Mouse (Mus musculus): ENCODE results near the gene Ttc28.

Gene Ttc28

GRCm38 (mm10) chr5:111054380-111054779 lies 174.8 kb downstream of the Ttc28 start:
- no peak for DNase-seq (ENCODE audit: low spot score)

DNA sequence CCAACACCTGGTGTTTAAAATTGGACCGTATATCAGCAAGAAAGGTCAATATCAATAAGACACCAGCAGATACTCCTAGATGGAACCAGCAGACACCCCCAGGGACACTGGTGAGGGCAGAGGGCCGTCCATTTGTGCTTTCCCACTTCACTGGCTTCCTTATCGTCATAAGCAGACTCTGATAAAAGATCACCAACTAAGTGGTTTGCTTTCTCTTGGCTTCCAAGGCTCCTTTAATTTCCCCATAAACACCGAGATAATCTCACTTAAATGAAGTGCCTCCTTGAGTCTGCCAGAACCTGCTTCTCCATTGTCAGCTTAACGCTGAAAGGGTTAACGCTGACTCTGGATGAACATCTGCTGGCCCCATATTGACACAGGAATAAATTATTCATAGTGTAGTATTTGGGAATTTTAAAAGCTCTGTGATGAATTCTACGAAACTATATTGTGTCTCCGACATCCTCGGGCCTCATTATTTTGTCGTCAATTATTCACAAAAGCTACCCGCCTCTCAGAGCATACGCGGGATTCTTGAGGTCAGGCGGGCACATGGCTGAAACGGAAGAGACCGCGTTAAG lies 175.3 kb downstream of the Ttc28 start:
- no peak for DNase-seq (ENCODE audit: low spot score)

DNA sequence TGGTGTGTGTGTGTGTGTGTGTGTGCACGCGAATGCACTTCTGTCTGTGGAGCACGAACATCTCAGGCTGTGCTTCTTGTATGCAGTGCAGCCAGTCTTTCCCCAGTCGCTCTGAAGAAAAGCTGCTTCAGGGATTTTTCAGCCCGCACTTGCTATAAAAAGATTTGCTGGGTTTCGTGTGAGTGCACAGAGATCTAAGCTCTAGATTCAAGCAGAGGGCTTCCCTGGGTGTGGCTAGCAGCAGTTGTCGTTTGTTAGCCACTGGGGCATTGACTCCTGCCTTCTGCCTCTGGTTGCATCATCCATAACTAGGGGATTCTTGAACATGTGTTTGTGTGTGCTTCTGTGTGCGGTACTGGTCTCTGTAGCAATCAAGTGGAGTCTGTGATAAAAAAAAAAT lies 175.9 kb downstream of the Ttc28 start:
- DNase-seq (ENCODE audit: low spot score) = no peak

GRCm38 (mm10) chr5:111057084-111057483 lies 177.5 kb downstream of the Ttc28 start:
- no peak for DNase-seq (ENCODE audit: low spot score)

- no peak for DNase-seq (ENCODE audit: low spot score)
Measured at GRCm38 (mm10) chr5:111058401-111059139, 179.0 kb downstream of the Ttc28 start.

GRCm38 (mm10) chr5:111059140-111059921 lies 179.7 kb downstream of the Ttc28 start:
- DNase-seq (ENCODE audit: low spot score) = no peak

- DNase-seq (ENCODE audit: low spot score) = no peak
Measured at GRCm38 (mm10) chr5:111060246-111060745, 180.7 kb downstream of the Ttc28 start.

DNA sequence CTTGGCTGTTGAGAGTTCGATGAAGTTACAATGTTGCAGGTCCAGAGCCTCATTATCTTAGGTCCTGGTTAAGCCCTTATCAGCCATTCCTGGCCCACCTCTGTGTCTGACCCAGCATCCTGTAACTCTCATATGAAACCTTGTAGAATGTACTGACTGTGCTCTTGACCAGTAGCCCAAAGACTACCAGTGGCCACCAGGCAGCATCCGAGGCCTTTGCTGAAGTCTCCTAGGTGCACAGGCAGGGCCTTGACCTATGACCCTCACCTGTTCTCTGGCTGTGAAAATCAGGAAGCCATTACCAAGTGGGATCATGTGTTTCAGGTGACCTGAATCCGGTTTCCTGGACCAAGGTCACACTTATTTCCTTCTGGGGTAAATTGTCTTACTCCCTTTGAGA lies 183.6 kb downstream of the Ttc28 start:
- DNase-seq (ENCODE audit: low spot score) = no peak

GRCm38 (mm10) chr5:111063991-111064390 lies 184.4 kb downstream of the Ttc28 start:
- DNase-seq (ENCODE audit: low spot score) = no peak

DNA sequence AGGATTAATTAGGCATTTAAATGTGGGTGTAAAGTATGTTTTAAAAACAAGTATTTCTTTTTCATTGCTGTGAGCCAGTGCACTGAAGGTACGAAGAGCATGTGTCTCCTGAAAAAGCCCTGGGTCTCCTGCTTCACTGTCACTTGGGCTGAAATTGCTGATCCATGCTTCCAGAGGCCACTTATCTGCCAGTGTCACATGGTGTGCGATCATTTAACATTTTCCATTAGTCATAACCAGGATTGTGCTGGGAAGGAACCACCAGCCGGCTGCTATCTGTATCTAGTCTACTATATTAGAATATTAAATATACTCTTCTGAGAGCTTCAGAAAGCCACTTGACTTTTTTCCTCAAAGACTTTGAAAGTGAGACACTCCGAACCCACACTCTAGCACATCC lies 186.2 kb downstream of the Ttc28 start:
- no peak for DNase-seq (ENCODE audit: low spot score)

GRCm38 (mm10) chr5:111069503-111069902 lies 189.9 kb downstream of the Ttc28 start:
- DNase-seq (ENCODE audit: low spot score) = no peak

DNA sequence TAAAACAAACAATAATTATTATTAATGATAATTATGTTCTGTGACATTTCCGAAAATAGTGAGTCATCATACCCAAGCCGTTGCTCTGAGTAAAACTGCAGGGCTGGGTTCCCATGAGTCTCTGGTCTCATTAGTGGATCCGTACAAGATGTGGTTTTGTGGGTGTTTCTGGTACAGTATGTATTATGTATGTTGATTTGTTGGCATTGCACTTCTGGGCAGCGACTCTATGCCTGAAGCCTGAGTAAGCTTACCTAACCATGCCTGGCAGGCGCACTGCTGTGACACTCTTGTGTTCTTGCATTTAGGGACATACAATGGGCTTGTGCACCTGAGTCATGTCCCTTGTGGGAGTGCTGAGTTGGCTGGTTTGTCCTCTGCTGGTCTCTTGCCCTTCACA lies 190.3 kb downstream of the Ttc28 start:
- DNase-seq (ENCODE audit: low spot score) = no peak

DNA sequence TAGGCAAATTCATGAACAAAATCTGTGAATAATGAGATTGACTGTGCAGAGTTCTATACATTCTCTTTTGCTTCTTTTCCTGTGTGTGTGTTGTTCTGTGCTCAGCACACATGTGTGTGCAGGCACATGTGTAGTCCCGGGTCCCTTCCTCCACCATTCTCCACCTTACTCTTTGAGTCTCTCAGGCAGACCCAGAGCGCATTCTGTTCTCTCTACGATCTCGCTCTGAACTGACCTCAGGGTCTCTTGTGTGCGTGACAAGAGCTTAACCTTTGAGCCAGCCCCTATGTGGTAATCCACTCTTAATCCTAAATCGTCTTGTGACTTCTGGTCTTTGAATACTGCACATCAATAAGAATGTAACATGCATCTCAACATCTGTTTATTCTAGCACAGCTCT lies 190.8 kb downstream of the Ttc28 start:
- no peak for DNase-seq (ENCODE audit: low spot score)

GRCm38 (mm10) chr5:111073316-111073736 lies 193.7 kb downstream of the Ttc28 start:
- DNase-seq (ENCODE audit: low spot score) = no peak

DNA sequence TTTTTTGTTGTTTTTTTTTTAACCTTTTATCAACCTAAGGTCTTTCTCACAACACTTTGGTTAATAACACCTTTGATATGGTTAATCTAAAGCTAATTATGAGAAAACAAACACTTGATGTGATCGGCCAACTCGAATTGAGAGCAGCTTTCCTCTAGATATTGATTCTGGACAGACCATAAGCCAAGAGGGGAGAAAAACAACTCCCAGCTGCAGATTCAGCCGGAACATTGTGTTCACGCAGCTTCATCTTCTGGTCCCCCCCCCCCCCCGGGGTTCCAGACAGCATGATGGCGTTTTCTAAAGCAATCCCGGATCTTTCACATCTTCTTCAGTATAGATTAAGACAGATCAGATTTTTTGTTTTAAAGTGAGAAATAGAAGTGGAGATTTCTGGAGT lies 194.4 kb downstream of the Ttc28 start:
- no peak for DNase-seq (ENCODE audit: low spot score)

DNA sequence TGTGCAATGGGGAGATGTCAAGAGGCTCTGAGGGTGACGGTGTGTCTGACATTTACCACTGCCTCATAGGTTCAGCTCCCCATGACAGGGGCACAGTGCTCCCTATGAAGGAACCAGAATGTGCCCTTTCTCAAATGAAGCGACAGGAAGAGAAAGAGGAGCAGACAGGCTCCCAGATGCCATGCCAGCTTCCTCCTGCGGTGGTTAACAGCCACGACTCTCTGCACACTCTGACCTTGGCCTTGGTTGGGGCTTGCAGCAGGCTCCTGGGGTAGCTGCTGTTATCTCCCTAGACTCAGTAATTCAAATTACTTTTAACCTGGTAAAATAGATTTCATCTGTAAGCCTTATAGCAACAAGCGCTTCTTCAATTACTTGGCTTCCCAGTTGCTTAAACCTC lies 196.2 kb downstream of the Ttc28 start:
- DNase-seq (ENCODE audit: low spot score) = no peak

- DNase-seq (ENCODE audit: low spot score) = no peak
Measured at GRCm38 (mm10) chr5:111077261-111077660, 197.7 kb downstream of the Ttc28 start.

DNA sequence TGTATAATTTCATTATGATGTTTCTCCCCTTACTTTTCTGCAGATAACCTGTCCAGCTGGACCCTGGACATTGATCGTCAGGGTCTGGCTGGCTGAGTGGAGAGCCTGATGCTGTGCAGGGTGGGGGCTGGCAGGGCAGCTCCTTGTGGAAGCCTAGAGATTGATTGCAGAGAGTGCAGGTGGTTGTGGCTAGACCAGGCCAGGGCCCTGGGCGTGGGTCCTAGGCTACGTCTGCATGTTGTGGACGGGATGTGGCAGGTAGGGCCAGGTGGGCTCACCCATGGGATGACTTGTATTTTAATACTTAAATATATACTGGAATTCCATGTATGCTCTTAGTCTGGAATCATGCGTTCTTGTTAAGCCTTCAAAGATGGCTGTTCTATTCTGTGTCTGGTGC lies 201.0 kb downstream of the Ttc28 start:
- no peak for DNase-seq (ENCODE audit: low spot score)

DNA sequence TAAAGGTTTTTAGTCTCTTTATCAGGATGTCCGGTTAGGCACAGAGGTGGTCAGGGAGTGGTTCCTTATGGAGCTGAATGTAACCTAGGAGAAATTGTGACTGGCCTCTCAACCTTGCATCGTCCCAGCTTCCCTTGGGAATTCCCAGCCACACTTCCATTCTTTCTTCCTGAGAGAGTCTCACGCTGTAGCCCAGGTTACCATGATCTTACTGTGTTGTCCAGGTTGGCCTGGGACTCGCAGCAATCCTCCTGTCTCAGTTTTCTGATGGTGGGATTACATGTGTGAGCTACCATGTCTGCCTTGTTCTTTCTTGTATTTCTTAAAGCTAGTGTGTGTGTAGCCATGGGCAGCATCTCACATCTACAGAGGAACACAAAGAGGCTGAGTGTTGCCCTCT lies 206.2 kb downstream of the Ttc28 start:
- no peak for DNase-seq (ENCODE audit: low spot score)

GRCm38 (mm10) chr5:111096750-111097149 lies 217.1 kb downstream of the Ttc28 start:
- DNase-seq (ENCODE audit: low spot score) = no peak

DNA sequence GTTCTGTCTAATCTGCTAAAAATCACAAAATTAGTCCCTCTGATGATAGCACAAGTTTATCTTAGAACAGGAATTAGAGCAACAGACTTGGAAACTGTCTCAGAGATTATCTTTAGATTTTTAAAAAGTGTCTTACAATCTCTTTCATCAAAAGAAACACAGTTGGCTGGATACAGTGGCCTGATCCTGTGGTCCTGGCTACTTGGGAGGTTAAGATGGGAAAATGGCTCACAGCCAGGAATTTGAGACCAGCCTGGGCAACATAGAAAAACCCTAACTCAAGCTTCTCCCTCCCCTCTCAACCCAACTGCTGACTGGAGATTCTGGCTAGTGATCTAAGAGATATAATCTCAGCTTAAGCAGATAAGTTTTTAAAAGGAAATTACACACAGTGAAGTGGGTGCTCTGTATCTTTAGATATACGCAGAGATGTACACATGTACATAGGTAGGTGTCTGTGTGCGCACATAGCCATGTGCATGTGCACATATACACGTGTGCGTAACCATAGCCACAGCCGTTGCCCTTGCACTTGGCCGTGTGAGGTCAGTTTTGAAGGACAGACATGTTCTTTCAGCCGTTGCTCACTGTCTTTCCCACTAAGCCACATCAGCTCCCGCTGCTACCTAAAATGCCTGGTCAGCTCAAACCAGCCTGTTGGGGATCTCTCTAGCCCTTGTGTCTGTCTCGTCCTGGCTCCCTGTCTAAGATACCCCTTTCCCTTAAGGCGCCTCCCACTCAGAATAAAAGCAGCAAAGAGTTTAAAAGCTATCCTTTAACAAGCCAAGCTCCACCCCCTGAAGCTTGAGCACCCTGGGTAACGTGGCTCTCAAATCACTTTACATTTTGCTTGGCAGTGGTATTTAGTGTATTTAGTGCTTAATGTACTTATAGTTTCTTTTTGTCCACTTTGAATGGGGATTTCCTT lies 217.9 kb downstream of the Ttc28 start:
- no peak for DNase-seq (ENCODE audit: low spot score)

All from spleen, adult 12 weeks (tissue).